Mouse (Mus musculus) lung, postnatal 14 days (tissue): Measurements from ENCODE around the gene Ccdc182.

Source experiments
- DNase-seq: peaks from one replicate; pipeline ENCODE4 v3.0.0; 2021

Gene Ccdc182

GRCm38 (mm10) chr11:88281428-88282119 is 12.3 kb upstream of the Ccdc182 start:
- no peak for DNase-seq

DNA sequence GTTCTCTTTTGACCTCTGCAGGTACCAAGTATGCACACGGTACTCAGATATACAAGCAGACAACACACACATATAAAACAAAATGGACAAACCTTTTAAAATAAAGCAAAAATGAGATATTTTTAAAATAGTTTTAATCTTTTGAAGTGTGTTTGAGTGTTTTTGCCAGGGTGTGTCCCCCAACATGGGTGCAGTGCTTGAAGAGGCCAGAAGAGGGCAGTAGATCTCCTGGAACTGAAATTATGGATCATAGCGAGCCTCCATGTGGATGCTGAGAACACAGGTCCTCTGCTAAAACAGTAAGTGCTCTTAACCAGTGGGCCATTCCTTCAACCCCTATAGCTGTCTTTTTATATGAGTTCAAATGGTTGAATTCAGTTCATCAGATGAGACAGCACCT is 11.3 kb upstream of the Ccdc182 start:
- DNase-seq = no peak

GRCm38 (mm10) chr11:88286019-88286418 is 7.8 kb upstream of the Ccdc182 start:
- DNase-seq = no peak

- no peak for DNase-seq
These were observed 5.5 kb upstream of the Ccdc182 start for GRCm38 (mm10) chr11:88288400-88288799.

GRCm38 (mm10) chr11:88288805-88289340 is 5.0 kb upstream of the Ccdc182 start:
- no peak for DNase-seq

DNA sequence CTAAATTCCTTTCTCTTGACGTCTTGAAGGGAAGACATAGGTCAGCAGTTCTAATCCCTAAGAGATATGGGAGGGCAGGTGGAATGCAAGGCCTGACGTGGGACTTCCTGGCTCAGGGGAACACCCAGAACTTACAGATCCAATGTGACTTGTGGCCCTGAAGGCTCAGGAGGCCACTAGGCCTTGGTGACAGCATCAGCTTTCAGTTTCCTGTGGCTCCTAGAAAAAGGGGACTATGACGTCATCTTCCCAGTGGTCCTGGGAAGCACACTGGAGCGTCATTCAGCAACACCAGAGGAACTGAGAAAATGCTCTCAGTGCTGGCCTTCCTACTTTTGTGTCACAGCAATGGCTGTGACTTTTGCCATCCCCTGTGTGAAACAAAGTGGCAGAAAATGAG is 2.6 kb upstream of the Ccdc182 start:
- no peak for DNase-seq

DNA sequence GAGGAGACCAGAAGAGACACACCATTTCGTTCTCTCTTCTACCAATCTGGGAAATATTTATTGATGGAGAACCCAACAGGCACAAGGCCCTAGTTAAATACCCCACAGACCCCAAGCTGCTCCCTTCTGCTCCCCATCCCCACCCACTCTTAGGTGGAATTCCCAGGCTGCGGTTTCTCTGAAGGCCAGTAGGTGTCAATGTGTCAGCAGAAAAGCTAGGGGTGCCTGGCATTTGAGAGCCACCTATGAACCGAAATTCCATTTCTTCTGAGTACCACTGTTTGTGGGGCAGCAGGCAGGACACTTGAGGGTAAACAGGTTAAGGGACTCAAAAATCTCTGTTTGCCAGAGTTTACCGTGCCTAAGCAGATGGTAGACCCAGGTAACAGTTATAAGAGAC is 2.2 kb upstream of the Ccdc182 start:
- DNase-seq = peak; percentile 29

GRCm38 (mm10) chr11:88294394-88294710 is 494 bp downstream of the Ccdc182 start:
- no peak for DNase-seq

- DNase-seq = no peak
These were observed 1.4 kb downstream of the Ccdc182 start for GRCm38 (mm10) chr11:88295298-88295697.

GRCm38 (mm10) chr11:88297526-88297925 is 3.7 kb downstream of the Ccdc182 start:
- no peak for DNase-seq

GRCm38 (mm10) chr11:88299345-88299744 is 5.5 kb downstream of the Ccdc182 start:
- DNase-seq = no peak

DNA sequence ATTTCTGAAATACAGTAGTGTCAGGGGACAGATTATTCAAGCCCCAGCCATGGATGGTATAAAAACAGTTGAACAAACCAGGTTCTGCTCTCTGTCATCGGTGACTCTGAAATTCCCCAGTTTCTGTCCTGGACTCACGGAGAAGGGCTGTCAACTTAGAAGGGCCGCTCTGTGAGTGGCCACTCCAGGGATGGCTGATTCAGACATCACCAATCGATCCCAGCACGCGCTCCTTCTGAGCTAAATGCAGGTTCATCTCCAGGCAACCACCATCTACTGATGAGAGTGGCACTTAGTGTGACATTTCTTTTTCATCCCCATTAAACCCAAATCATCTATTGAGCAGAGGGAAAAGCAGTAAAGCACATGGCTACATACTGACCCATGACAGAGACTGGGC is 7.8 kb downstream of the Ccdc182 start:
- peak; percentile 22 for DNase-seq

DNA sequence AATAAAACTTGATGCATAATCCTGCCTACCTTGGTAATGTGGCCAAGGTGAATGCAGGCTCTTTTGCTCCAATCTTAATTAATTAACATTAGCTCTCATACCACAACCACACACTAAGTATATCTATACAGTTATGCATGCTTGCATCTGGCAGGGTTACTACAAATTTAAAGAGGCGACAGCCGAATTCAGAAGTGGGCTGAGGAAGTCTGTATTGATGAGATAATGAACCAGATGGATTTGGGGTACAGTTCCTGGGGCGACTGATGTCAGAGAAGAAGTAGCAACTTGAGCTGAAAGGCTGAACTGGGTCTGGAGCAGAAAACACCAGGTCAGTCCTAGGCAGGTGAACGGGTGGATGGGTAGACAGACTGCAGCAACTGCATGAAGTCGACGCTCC is 11.9 kb downstream of the Ccdc182 start:
- DNase-seq = no peak

DNA sequence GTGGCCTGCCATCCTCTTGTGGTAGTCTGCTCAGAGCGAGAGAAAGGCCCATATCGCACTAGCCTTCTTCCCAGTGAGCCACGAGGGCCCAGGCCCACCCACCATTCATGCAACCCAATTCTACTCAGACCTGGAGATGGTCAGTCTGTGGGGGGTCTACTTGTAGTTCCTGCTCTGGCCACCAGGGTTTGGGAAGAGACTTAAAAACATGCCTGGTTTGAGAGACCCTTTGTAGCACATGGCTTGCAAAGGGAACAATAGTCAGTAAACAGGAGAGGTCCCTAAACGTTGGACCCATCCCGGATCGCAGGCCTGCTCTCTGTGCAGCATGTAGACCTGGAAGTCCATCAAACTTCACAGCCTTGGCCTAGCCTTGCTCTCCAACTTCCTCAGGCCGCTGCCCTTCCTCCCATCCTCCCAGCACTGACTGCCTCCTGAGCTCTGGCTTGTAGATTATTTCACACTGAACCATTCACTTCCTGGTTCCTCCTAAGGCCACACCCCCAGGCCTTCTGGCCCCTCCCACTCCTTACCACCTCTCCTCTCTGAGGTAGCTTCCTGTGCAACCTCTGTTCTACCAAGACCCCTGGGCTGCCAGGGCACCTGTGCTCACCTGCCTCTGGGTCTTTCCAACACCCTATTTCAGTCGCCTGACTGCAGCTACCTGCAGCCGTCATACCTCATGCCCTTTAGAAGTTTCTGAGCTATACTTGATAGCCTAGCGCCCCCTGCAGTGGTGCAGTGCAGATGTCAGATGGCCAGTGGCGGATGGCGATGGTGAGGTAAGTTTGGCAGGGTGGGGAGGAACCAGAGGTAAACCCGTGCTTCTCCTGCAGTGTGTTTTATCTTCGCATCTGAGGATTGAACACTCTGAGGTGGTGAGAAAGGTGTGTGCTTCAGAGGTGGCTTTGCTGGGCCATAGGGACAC is 14.0 kb downstream of the Ccdc182 start:
- DNase-seq = no peak

- DNase-seq = no peak
These were observed 15.3 kb downstream of the Ccdc182 start for GRCm38 (mm10) chr11:88309059-88309700.

DNA sequence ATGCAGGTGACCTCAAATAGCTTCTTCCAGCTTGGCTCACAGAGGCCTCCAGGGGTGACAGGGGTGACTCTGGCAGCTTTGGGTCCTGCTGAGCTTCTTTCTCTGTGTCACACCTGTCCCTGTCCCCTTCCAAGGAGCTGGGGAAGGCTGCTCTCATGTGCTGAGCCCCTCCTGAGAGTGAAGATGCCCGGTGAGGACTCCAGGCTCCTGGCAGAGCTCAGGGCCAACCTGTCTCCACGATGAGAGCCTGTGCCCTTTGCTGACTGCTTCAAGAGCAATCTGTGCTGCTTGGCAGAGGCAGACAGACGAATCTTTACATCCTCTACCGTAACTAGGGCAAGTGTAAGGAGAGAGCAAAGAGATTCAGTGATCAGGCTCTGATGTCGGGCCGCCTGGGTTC is 16.9 kb downstream of the Ccdc182 start:
- no peak for DNase-seq

DNA sequence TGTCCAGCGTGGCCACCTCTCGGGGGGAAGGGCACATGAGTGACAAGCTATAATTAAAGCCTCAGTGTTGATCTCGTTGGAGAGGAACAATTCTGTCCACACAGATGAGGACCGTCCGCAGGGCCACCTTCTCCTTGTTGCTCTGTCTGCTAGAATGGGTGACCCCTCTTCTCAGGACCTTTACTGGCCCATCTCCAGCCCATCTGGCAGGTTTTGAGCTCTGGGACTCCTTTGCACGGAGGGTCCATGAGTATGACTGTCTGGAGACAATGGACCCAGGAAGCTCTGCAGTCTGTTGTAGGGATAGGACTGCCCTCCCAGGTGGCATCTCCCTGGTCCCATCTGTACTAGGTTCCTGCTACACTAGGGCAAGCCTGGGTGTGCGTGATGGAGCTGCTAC is 17.7 kb downstream of the Ccdc182 start:
- DNase-seq = no peak

DNA sequence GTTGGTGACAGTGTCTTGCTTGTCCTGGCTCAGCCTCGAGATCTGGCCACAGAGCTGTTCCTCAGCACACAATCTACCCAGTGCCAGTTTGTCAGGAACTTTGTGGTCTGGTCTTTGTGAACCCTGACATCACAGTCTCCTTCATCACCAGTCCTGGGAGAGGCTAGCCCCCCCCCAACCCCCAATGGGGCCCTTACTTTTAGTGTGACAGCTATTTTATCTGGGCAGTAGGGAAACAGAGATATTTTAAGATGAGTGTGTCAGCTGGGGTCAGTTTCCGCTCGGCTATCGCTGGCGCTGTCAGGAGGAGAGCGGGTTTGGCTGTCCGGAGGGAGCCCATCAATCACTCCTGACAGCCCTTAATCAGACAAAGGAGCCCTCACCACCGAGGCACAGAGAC is 19.7 kb downstream of the Ccdc182 start:
- peak; percentile 34 for DNase-seq

DNA sequence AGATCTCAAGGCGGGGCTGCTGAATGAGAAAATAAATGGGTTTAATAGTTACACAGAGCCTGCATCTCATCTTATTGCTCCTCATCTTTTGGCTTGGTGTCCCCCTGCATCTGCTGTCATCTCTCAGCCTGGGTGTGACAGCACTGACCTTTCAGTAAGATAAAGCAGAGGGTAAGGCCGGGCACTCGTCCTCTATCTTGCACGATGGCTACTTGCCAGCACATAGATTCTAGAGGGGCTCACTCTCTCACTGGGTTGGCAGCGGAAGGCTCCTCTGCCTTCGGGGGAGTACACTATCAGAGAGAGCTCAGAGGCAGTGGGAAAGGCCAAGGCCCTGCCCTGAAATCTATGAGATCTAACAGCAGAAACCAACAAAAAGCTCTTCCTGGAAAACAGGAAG is 20.6 kb downstream of the Ccdc182 start:
- DNase-seq = no peak

GRCm38 (mm10) chr11:88315393-88315792 is 21.5 kb downstream of the Ccdc182 start:
- DNase-seq = no peak

GRCm38 (mm10) chr11:88318850-88319249 is 25.0 kb downstream of the Ccdc182 start:
- no peak for DNase-seq

GRCm38 (mm10) chr11:88327016-88327415 is 33.2 kb downstream of the Ccdc182 start:
- DNase-seq = no peak

DNA sequence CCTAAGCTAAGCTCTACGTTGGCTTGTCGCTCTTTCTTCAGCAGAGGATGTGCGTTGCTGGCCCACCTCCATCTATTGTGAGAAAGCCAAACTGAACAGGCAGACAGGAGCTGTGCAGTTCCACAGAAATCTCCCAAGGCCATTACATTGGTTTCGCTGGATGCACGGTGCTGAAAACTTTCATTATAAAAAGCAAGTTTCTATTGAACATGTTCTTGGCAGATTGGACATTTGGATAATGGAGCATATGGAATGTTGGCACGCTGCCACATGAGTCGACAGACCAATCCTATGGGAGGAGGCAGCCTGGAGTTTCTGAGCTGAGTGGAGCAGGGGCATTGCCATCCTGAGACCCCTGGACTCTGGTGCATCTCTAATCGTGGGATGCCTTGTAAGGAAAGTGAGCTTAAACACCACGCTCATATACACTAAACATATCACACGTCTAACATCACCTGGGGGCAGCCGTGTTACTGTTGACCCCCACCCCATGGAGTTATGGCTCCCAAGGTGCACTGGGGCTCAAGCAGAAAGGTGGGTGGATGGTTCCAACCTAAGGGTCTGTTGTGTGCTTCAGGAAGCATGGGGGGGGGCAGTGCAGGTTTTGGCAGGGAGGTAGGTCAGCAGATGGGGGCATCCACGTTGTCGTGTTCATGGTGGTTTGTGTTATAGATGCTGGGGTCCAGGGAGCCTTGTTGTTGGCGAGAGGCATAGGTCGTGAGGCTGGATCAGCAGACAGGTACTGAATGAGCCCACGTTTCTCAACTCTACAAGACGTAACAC is 35.1 kb downstream of the Ccdc182 start:
- no peak for DNase-seq
